Mouse (Mus musculus) spleen, embryonic (tissue): ENCODE results near the gene Kcnb1.

Experiments
- CTCF ChIA-PET: fragments of 350-600 bp; sonication (Branson Sonifier 250); formaldehyde crosslinking; loops from one replicate; lab custom pipeline; 2022; lab: Charles Lee

Gene Kcnb1

DNA sequence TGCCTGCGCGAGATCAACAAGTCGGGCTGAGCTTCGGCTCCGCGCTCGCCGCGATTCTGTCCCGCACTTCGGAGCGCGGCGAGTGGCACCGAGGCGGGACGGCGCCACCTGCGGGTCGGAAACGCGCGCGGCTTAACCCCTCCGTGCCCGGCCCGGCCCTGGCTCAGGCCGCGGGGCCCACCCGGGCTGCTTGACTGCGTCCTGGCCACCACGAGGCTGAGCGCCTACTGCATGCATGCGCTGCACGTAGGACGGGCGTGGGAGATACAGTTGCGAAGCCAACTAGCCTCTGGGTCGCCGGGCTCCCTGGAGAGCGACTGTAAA is at the start of gene Kcnb1:
TSS of gene Kcnb1 (minus strand) at position 80 of the 324 bp plus-strand sequence.
- CTCF ChIA-PET: interaction anchor here (0.7 kb wide), 1 partner anchor 118 kb away, joined by 4 read pairs; no protein-coding TSS in a partner anchor

DNA sequence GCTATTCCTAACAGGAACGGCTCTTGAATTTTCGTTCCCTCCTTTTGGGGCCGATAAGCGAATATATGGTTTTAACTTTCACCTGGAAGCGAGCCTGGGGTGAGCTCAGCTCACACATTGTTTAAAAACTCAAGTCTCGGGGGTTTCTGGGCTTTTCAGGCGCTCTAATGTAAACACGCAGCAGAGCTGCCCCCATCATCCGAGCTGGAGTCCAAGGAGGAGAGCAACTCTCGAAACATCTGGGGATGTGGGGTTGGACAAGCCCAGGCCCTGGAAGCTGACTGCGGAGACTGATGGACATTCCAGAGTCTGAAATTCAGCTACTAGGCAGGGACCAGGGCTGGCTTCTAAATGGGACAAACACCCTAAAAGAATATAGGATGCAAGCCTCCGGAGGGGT is 49.3 kb upstream of the Kcnb1 start:
- CTCF ChIA-PET: no interaction called here

DNA sequence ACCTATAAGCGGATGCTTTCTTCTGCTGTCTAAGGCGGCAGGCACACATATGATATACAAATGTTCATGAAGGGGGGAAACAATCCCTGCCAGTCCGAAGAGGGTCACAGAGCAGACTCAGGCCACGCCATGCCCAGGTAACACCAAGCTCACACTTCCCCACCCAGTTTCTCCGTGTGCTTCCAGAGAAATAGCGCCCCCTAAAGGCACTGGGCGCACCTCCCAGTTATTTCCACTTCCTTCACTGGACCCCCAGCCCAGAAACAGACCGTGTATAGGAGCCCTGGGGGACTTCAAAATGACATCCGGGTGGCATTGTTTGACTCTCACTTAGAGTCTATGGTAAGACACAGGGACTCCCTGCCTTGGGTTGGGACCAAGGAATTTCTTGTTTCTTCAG is 47.3 kb upstream of the Kcnb1 start:
- CTCF ChIA-PET: no interaction called here

DNA sequence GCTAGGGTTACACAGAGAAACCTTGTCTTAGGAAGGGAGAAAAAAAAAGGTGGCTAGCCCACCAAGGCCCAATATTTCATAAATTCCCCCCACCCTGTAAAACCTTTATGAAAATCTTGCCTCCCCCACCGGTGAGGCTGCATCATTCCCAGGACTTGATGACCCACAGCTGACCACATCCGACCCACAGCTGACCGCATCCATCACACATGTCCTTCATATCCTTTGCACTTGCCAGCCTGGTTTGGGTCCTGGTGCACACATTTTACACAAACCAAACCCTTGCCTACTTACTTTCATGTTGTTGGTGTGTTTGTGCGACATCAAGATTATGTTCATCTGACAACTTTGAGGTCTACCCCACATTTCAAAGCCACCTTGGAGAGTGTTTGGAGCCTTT is 46.2 kb upstream of the Kcnb1 start:
- CTCF ChIA-PET: no interaction called here

DNA sequence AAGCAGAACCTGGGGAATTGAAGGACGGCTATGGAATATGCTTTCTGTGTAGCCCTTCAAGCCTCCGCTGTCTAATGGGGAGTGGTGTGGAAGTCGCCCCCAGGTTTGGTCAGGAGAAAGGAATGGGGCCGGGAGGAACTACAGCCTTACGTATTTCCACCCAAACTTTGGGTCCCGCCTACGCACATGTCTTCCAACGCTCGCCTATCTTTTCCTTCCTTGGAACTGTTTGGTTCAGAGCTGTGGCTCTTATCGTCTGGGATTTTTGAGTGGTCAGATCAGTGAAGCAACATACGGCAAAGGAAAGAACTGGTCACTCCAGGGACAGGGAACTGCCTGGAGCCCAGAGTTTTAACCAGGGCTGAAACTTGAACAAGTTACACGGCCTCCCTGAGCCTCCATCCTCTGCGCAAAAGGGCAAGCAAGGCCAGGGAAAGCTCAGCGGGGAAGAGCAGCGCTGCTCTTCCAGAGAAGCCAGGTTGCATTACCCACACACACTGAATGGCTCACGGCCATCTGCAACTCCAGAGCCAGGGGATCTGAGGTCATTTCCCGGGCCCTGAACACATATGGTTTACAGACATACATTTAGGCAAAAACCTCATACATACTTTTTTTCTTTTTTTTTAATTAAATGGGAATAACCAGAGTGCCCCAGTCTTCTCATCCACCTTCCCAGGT is 45.5 kb upstream of the Kcnb1 start:
- CTCF ChIA-PET: no interaction called here

DNA sequence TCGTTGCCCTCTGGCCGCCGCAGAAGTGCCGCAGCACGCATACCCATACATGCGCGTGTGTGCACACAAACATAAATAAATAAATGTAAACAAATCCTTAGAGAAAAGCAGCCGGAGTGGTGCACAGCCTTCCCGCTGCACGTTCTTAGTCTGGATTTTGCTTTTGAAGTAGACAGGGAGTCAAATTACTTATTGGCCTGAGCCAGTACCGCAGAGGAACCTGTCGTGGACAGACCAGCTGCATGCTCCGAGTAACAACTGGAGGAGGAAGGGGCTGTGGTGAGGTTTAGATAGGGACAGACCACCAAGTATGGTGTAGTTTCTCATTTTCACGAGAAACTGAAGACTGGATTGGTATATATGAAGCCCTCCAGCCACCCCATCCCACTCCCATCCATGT is 43.8 kb upstream of the Kcnb1 start:
- CTCF ChIA-PET: no interaction called here

DNA sequence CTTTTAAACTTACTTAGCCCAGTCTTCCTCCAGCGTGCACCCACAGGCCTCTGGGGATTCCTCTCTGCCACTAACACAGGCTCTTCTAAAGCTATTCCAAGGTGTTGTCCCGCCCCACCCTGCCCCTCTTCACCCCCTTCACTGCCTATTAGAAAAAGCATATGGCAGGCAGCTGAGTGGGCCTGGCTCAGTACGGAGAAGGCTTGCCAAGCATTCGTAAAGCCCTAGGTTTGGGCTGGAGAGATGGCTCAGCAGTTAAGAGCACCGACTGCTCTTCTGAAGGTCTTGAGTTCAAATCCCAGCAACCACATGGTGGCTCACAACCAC is 43.0 kb upstream of the Kcnb1 start:
- CTCF ChIA-PET: no interaction called here

DNA sequence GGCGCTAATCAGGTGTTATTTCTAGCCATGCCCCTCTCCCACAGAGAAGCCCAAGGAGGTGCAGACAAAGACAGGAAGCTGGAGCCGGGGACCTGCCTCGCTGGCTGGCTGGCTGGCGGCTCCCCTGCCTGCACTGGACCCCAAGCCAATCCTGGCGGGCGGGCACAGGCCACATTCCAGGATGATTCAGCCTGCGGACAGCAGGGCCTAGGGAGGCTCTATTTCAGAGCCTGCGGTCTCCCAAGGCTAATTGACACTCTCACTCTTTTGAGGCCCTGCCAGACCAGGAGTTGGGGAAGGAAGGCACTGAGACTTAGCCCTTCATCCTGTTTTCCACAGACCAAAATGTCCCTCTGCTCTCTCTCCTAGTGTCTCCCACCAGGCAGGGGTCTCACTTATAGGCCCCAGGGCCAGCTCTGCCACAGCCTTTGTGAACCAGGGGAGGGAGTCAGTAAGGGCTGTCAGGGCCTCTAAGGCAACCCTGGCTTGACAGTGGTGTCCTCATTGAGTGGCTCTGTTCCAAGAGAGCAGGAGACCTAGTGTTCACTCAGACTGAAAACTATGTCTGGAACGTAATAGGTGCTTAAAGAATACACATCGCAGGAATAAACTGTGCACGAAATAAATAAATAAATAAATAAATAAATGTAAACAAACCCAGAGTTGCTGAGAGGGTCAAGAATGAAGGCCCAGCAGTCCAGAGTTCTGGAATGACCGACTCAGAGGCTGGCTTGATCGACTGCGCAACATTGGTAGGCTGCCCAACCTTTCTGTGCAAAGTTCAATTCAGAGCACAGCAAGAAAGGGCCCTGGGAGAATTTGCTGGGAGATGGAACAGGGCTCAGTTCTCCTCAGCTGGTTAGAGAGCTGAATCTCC is 42.4 kb upstream of the Kcnb1 start:
- CTCF ChIA-PET: no interaction called here

DNA sequence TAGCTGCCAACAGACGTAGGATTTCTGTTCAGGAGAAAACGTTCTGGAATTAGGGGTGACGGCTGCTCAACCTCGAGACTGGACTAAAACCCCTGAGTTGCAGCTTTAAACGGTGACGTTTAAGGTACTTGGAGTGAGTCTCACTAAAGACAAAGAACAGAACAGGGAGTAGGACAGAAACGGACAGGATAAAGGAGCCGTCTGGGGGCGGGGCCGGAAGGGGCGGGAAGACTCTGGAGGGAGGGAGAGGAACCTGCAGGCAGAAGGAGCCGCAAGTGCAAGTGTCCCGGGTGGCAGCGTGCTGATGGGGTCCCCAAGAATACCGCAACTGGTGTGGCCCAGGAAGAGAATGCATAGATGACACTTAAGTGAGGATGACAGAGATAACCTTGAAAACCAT is 40.6 kb upstream of the Kcnb1 start:
- CTCF ChIA-PET: no interaction called here

DNA sequence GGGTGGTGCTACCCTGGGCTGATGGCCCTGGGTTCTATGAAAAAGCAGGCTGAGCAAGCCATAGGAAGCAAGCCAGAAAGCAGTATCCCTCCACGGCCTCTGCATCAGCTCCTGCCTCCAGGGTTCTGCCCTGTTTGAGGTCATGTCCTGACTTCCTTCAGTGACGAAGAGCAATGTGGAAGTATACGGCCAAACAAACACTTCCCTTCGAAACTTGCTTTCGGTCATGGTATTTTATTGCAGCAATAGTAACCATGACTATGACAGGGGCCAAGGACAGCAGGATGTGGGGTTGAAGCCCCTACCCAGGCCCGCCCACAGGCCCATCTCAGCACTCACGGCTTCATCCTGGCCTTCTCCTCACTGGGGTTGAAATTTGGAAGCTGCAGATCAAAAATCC is 35.0 kb upstream of the Kcnb1 start:
- CTCF ChIA-PET: no interaction called here

DNA sequence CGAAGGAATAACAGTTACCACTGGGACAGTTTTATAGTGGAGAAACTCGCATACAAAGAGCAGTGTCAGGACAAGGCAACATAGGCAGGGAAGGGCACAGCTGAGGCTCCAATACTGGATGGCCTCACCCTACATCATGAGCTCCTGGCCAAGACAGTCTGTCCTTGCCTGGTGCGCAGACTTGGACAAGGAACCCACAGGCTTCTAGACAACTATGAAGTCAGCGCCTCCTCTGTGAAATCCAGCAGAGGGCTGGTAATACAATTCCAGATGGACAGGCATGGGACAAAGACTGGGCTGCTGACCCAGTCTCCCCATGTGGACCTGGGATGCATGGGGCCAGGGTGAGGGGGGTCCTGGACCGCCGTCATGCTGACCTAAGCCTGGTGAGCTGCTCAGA is 34.2 kb upstream of the Kcnb1 start:
- CTCF ChIA-PET: no interaction called here

DNA sequence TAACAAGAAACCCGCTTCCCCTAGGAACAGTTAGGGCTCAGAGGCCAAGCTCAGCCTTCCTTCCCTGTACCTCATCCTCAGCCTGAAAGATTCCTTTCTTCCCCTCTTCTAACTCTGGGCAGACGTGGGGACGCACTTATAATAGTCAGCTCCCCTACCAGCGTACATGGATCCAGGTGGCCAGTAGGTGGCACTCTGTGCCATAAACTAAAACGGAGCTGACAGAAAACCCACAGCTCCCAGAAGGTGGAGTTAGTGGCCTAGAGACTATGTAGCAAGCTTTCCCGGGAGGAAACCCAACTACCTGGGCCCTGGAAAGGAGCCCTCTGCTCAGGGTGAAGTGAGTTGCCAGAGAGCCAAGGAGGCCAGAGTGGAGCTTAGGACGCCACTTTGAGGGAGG is 32.2 kb upstream of the Kcnb1 start:
- CTCF ChIA-PET: interaction anchor here (0.5 to 2.4 kb wide), 5 partner anchors 24 to 241 kb away, joined by 3 to 10 read pairs (median 4); no protein-coding TSS in a partner anchor

DNA sequence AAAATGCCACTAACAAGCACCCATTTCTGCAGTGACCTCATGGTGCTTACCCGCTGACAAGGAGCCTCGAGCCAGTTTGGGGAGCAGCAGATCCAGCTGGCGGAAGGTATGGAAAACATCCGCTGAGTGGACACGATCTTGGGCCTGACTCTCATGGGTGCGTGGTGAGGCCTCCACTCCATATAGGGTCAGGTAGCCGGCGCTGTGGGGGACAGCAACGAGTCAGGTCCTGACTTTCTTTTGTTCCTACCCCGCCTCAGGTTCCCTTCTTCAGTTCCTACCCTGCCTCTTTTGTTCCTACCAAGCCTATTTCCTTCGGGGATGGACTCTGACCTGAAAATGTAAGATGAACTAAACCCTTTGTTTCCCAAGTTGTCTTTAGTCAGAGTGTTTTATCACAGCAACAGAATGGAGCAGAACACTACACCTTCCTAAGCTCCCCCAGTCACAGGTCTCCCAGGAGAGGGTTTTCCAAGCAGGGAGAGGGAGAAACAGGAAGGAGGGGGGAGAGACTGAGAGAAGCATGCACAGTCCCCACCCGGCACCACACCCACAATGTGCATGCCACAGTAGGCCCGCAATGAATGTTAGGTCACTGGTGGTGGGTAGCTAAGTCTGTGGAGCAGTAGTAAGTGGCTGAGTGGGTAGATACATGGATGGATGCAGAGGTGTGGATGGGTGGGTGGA is 31.3 kb upstream of the Kcnb1 start:
- CTCF ChIA-PET: interaction anchor here (0.7 to 2.4 kb wide), 4 partner anchors 58 to 315 kb away, joined by 4 to 10 read pairs (median 6); no protein-coding TSS in a partner anchor

DNA sequence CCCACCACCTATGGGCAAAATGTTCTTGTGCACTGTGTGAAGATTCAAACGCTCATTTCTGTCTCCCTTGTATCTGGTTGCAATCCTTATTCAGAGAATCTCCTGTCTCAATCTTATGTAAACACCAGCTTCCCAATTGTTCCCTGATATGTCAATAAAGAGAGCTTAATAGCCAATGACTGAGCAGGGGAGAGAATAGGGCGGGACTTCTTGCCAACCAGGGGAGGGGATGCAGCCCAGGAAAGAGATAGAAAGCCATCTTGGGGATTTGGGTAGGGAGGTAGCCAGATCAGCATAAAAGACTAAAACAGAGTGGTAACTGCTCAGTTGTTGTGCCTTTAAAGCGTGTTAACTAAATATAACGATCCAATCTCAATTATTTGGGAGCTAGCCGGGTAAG is 30.8 kb upstream of the Kcnb1 start:
- CTCF ChIA-PET: interaction anchor here (1.0 to 2.4 kb wide), 3 partner anchors 58 to 110 kb away, joined by 5 to 10 read pairs (median 7); no protein-coding TSS in a partner anchor

DNA sequence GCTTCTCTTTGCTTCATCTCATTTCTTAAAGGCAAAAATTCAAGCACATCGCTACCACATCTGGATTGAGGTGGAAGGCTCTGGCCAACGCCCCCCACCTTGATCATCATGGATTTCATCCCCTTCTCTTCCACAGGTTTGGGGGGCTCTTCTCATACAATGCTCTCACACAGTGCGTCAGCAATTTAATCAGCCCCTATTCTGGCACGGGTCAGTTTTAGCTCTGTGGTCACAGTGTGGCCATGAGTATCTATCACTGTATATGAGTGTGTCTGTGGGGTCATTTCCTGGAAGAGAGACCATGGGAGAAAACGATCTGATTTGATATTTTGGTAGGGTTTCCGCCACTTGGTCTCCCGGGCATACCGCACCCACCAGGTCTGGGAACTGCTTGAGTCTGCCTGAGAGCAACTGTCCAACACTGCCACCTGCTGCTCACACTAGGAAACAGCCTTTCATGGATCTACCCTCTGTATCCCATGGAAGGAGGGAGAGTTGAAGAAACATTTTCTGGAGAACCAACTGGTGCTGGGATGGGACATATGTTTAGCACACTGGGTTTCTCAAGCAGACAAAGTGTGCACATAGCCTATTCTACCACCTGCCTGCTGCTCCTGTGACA is 29.3 kb upstream of the Kcnb1 start:
- CTCF ChIA-PET: interaction anchor here (0.5 to 2.1 kb wide), 9 partner anchors 24 to 559 kb away, joined by 3 to 11 read pairs (median 4); no protein-coding TSS in a partner anchor

DNA sequence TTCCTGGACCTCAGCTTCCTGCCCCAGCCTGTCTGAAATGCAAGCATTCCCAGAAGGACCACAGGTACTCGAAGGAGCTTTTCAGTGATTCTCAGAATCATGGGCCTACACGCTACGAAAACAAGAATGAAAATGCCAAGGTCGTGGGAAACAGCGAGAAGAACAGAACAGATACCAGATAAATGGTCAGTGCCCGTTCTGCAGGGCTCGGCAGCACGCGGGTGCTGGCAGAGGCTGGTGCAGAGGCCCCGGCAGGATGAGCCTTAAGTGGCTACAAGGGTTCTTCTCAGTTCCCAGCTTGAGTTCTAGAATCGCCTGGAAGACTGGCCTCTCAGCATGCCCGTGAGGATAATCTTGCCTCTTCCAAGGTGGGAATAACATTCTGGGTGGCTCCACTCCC is 23.7 kb upstream of the Kcnb1 start:
- CTCF ChIA-PET: interaction anchor here (0.6 kb wide), 1 partner anchor 12 kb away, joined by 3 read pairs; no protein-coding TSS in a partner anchor

DNA sequence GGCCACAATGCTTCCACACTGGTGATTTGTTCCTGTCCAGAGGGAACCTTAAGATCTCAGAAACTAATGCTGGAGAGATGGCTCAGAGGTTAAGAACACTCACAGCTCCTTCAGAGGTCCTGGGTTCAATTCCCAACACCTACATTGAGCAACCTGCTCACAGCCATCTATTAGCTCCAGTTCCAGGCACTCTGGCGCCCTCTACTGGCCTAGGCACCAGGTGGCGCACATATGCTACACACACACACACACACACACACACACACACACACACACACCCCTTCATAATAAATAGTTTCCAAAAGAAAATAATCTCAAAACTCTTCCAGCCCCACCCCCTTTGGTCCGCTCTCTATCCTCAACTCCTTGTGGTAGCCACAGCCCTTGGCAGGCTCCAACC is 23.1 kb upstream of the Kcnb1 start:
- CTCF ChIA-PET: interaction anchor here (0.6 kb wide), 1 partner anchor 11 kb away, joined by 3 read pairs; no protein-coding TSS in a partner anchor

DNA sequence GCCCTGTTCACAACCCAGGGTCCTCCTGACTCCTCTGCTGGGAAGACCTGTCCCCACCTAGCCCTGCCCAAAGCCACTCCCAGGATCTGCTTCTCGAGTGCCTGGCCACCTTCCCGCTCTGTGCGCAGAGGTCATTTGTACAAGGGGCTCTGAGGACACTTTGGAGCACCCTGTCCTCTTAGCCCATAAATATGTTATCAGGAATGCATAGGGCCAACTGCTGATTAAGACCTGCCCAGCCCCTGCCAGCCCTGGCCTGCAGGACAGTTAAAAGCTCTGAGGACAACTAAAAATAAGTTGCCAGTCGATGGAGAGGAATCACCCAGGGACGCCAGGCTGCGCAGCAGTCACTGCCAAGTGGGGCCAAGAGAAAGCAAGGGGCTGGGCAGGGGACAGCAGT is 22.6 kb upstream of the Kcnb1 start:
- CTCF ChIA-PET: no interaction called here

DNA sequence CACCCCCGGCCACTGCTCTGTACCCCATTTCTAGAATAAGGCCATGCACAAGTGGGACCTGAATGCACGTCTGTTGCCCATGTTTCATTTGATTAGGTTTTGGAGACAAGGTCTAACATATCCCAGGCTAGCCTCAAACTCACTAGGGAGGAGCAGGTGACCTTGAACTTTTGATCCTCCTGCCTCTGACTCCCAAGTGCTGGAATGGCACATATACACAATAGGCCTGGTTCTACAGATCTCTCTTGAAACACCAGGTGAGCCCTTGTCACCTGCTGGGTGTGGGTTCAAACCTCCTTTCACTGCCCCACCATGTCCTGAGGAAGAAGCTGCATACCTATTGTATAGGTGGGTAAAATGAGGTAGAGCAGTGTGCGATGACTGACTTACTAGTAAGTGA is 22.1 kb upstream of the Kcnb1 start:
- CTCF ChIA-PET: no interaction called here

DNA sequence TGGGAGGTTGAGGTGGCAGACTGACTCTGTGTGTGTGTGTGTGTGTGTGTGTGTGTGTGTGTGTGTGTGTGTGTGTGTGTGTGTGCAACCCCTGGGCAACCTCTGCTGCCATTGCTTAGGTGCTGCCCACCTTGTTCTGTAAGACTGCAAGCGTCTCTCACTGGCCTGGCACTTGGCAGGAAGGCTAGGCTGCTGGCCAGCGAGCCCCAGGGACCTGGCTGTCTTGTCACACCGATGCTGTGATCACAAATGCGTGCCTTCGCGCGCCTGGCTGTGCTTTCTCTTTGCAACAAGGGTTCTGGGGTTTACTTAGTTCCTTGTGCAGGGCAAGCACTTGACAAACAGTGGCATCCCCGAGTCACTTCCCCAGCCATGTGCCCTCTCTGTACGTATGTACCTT is 19.9 kb upstream of the Kcnb1 start:
- CTCF ChIA-PET: no interaction called here

DNA sequence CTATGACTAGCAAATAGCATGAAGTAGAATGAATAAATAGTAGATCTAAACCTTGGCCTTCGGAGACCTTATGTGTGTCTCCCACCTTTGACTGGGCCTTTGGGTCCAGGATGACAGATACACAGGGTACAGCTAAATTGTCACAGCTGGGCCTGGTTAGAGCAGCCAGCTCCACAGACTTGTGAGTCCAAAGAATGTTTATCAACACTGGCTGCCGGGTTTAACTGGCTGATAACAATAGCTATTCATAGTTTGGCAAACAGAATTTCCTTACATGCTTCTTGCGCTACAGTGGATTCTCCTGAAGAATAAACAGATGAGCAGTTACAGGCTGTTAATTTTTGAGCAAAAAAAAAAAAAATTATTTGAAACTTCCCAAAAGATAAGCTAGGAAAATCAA is 19.0 kb upstream of the Kcnb1 start:
- CTCF ChIA-PET: no interaction called here
